ENCODE assay signal across 28 mouse cellular contexts in genomic region chr12:47954330-47954729, GRCm38 (mm10).
DNase-seq lines count a peak whose midpoint lies in the region; ATAC-seq and TF ChIP-seq lines count a peak whose summit lies in the region.
"Had no signal": no experiment of that assay in that cellular context is flagged by ENCODE, and none has a peak within 500 bp of the region (broad histone marks: within the 10 kb centered on the region; RNA-seq: fewer than 3 reads in every experiment).

No protein-coding gene starts in this region.

- no peaks in the 10 kb centered on the region for H3K36me3 ChIP-seq in G1E (replicated peaks)
- no peaks in the 10 kb centered on the region for H3K36me3 ChIP-seq in heart, embryonic 12.5 days
- H3K36me3 ChIP-seq: embryonic facial prominence, embryonic 13.5 days; embryonic facial prominence, embryonic 15.5 days; forebrain, embryonic 10.5 days; forebrain, embryonic 12.5 days had no signal

- H3K27me3 ChIP-seq in G1E (ENCODE audit: insufficient read depth, low read length) = no peaks in the 10 kb centered on the region
- H3K27me3 ChIP-seq in heart, embryonic 12.5 days (replicated peaks) = no peaks in the 10 kb centered on the region
- H3K27me3 ChIP-seq: CH12.LX; embryonic facial prominence, embryonic 13.5 days; embryonic facial prominence, embryonic 15.5 days; forebrain, embryonic 12.5 days had no signal

- DNase-seq in urinary bladder, postnatal 14 days (ENCODE audit: low spot score) = peak; percentile 28
- no peak for DNase-seq in urinary bladder, postnatal 4 days (ENCODE audit: low spot score in 2 of 2)
- DNase-seq in 416B (ENCODE audit: low read depth) (peak; percentile 4), G1E (ENCODE audit: low spot score) (peak; percentile 2), MEL-GATA-1-ER (ENCODE audit: extremely low read depth, low read depth) (peak; percentile 26)
- DNase-seq in left cerebral cortex, adult 18-20 months (ENCODE audit: low spot score in 2 of 2) = no peak
- DNase-seq in lung, postnatal 14 days = no peak
- DNase-seq: adrenal gland, adult 2 months; adrenal gland, postnatal 10 days; adrenal gland, postnatal 25 days; B cell, adult 2 months; cerebellum, adult 11 months; cerebellum, adult 18-20 months; cerebellum, adult 8-10 months; cerebellum, adult 9-11 months; cerebellum, postnatal 14 days; cerebellum, postnatal 36 days; embryo, embryonic 11 days had no signal

- H3K4me3 ChIP-seq in G1E (ENCODE audit: low read depth, low read length) = no peak overlapping the region
- no peak overlapping the region for H3K4me3 ChIP-seq in heart, embryonic 12.5 days
- H3K4me3 ChIP-seq: embryonic facial prominence, embryonic 13.5 days; embryonic facial prominence, embryonic 15.5 days; erythroblast, embryonic 14.5 days; forebrain, embryonic 10.5 days; forebrain, embryonic 12.5 days had no signal

- no peaks in the 10 kb centered on the region for H3K9me3 ChIP-seq in G1E (replicated peaks)
- H3K9me3 ChIP-seq in heart, embryonic 12.5 days (replicated peaks) = peaks cover 5% of the 10 kb centered on the region; the same call in 1 of the 2 replicates
- H3K9me3 ChIP-seq: embryonic facial prominence, embryonic 13.5 days; embryonic facial prominence, embryonic 15.5 days; forebrain, embryonic 10.5 days; forebrain, embryonic 12.5 days had no signal

- H3K4me2 ChIP-seq in heart, embryonic 12.5 days = no peak overlapping the region
- H3K4me2 ChIP-seq: embryonic facial prominence, embryonic 13.5 days; embryonic facial prominence, embryonic 15.5 days; forebrain, embryonic 12.5 days had no signal

- WGBS in heart, embryonic 12.5 days = 52% methylated on average over 8 of the region's 8 CpGs

- H3K9ac ChIP-seq in heart, embryonic 12.5 days = no peak overlapping the region
- H3K9ac ChIP-seq: embryonic facial prominence, embryonic 13.5 days; embryonic facial prominence, embryonic 15.5 days; forebrain, embryonic 12.5 days had no signal

- H3K27ac ChIP-seq in heart, embryonic 12.5 days (ENCODE audit: poor library complexity, severe bottlenecking) = no peak overlapping the region
- H3K27ac ChIP-seq: embryonic facial prominence, embryonic 13.5 days; embryonic facial prominence, embryonic 15.5 days; forebrain, embryonic 10.5 days; forebrain, embryonic 12.5 days had no signal

- ATAC-seq in G1E (ENCODE audit: extremely low read depth, insufficient number of reproducible peaks, low FRiP score, poor library complexity, severe bottlenecking) = peak; percentile 83
- ATAC-seq in heart, embryonic 12.5 days (ENCODE audit: insufficient number of reproducible peaks, low FRiP score) = no peak
- ATAC-seq: CD4-positive, CD25-positive, alpha-beta regulatory T cell, adult 4 months; forebrain, embryonic 14.5 days; forebrain, embryonic 16.5 days had no signal

- TF ChIP-seq CTCF in G1E (IDR thresholded peaks at IDR 0.05; ENCODE audit: low read depth, low read length) = no peak

- H3K4me1 ChIP-seq in G1E (ENCODE audit: insufficient read depth, low read depth, low read length) = no peaks in the 10 kb centered on the region
- no peaks in the 10 kb centered on the region for H3K4me1 ChIP-seq in heart, embryonic 12.5 days (replicated peaks)
- H3K4me1 ChIP-seq: embryonic facial prominence, embryonic 13.5 days; embryonic facial prominence, embryonic 15.5 days; forebrain, embryonic 10.5 days; forebrain, embryonic 12.5 days had no signal

Comparison
In these comparisons a context has a peak if more than half of its experiments do, and no peak if none do; other contexts are left out.
1. DNase-seq: peak in urinary bladder, postnatal 14 days (single experiment), 416B (single experiment), G1E (single experiment) and MEL-GATA-1-ER (single experiment); none in urinary bladder, postnatal 4 days (0 of 2), left cerebral cortex, adult 18-20 months (0 of 2) and lung, postnatal 14 days (single experiment).